In the genomic region with DNA sequence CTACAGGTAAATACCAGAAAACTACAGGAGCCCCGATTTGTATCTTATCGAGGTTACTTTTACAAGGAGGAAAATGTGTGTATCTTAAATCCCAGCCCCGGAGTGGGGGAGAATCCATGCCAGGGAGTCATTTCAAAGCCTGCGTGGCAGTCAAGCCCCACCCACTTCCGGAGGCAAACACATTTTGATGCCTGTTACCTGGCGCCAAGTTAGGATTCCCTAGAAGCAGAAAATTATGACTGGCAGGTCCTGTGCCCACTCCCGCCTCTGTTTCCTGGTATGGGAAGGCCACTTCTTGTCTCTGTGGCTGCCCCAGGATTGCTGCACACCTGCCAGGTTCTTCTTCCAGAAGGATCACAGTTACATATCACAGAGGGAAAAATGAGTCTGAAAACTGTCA, we compare ENCODE assay signal across 8 mouse cellular contexts. TPM values are rescaled to one million over a fixed set of nuclear protein-coding genes. Genes with fewer than 3 reads are reported as not detected.
DNase-seq lines count a peak whose midpoint lies in the region; ATAC-seq and TF ChIP-seq lines count a peak whose summit lies in the region.

No protein-coding gene starts in this region.

- H3K4me3 ChIP-seq in intestine, embryonic 16.5 days (ENCODE audit: low read length), result peak overlapping the region; percentile 80

- 41% methylated on average over 7 of the region's 7 CpGs for WGBS in intestine, embryonic 16.5 days

- peak overlapping the region; percentile 93 for H3K9ac ChIP-seq in intestine, embryonic 16.5 days (ENCODE audit: low read depth, low read length)

- peak; percentile 6; the same call in 1 of the 2 replicates for ATAC-seq in intestine, embryonic 16.5 days

- H3K27me3 ChIP-seq in intestine, embryonic 16.5 days (replicated peaks; ENCODE audit: control insufficient read depth, insufficient read depth, low read length), result no peaks in the 10 kb centered on the region

- no peaks in the 10 kb centered on the region for H3K9me3 ChIP-seq in intestine, embryonic 16.5 days (ENCODE audit: control insufficient read depth, low read length)

- intact Hi-C loops in heart, postnatal 14 days (cut with DNase I), result no loop called here

- no peak for TF ChIP-seq CTCF in brain, embryonic 14.5 days (IDR thresholded peaks at IDR 0.05; ENCODE audit: borderline replicate concordance, extremely low read depth, insufficient read depth, insufficient read length)

- peak; percentile 93 for DNase-seq in heart, adult 11 months
- DNase-seq in heart, postnatal 14 days, result no peak
- peak; percentile 53 for DNase-seq in brain, embryonic 14.5 days (ENCODE audit: low read depth)
- DNase-seq in lung, postnatal 36 days, result peak; percentile 68
- no peak for DNase-seq in embryo, embryonic 10.5 days (ENCODE audit: low spot score)
- DNase-seq in right cerebral cortex, postnatal 36 days (ENCODE audit: low spot score in 2 of 2), result no peak
- DNase-seq in Muller cell, postnatal 12 days (ENCODE audit: inconsistent ontology term), result no peak

- TF ChIP-seq POLR2A in brain, embryonic 14.5 days (IDR thresholded peaks at IDR 0.05; ENCODE audit: borderline replicate concordance, extremely low read depth, insufficient read depth, insufficient read length, poor library complexity, severe bottlenecking), result no peak

- peak overlapping the region; percentile 88 for H3K27ac ChIP-seq in intestine, embryonic 16.5 days (ENCODE audit: low read length)

- peaks cover 11% of the 10 kb centered on the region for H3K4me1 ChIP-seq in intestine, embryonic 16.5 days (ENCODE audit: control insufficient read depth, insufficient read depth, low read length)

- peak overlapping the region; percentile 87 for H3K4me2 ChIP-seq in intestine, embryonic 16.5 days (ENCODE audit: low read depth, low read length)

- H3K36me3 ChIP-seq in intestine, embryonic 16.5 days (ENCODE audit: control insufficient read depth, insufficient read depth, low read length), result no peaks in the 10 kb centered on the region

RNA-seq across cellular contexts. Expression of a gene that starts 2.3 kb away (rescaled TPM):
- 1 to 10 TPM; 9.6 to 9.7 TPM for total RNA-seq in heart, postnatal 14 days (2021)
- polyA plus RNA-seq in brain, embryonic 14.5 days (2012; rRNA removed), result 24.1 and 31.6 TPM in 2 replicates
- polyA plus RNA-seq in intestine, embryonic 16.5 days (2015; fragmentation: Nextera tagmentation; extraction: Ambion mirVana), result 13.1 and 13.6 TPM in 2 replicates

RNA-seq across cellular contexts. Expression of a gene that starts 57.0 kb away (rescaled TPM):
- 10 to 100 TPM; 30.4 to 31.4 TPM for total RNA-seq in heart, postnatal 14 days (2021)
- polyA plus RNA-seq in brain, embryonic 14.5 days (2012; rRNA removed), result 37.2 and 45.0 TPM in 2 replicates
- 21.9 and 25.8 TPM in 2 replicates for polyA plus RNA-seq in intestine, embryonic 16.5 days (2015; fragmentation: Nextera tagmentation; extraction: Ambion mirVana)

Comparison
In these comparisons a context has a peak if more than half of its experiments do, and no peak if none do; other contexts are left out.
1. DNase-seq: peak in heart, adult 11 months (single experiment), brain, embryonic 14.5 days (single experiment) and lung, postnatal 36 days (single experiment); none in heart, postnatal 14 days (0 of 2), embryo, embryonic 10.5 days (single experiment), right cerebral cortex, postnatal 36 days (0 of 2) and Muller cell, postnatal 12 days (single experiment).